Mouse (Mus musculus): ENCODE results near the gene Ctsw. TPM values are rescaled to one million over a fixed set of nuclear protein-coding genes. Genes with fewer than 3 reads are reported as not detected.

The Ctsw gene
- total RNA-seq, 2 experiments from 2014 or later = 1.3 to 2.1 TPM

GRCm38 (mm10) chr19:5433951-5434350, 34.4 kb downstream of the Ctsw start:
- no peak for DNase-seq
- intact Hi-C loops (cut with DNase I) = no loop called here

- intact Hi-C loops (cut with DNase I) = no loop called here
These were observed 35.1 kb downstream of the Ctsw start for GRCm38 (mm10) chr19:5432992-5433852.

GRCm38 (mm10) chr19:5431911-5432464, 36.3 kb downstream of the Ctsw start:
- intact Hi-C loops (cut with DNase I) = no loop called here
- DNase-seq = no peak

More at GRCm38 (mm10) chr19:5432992-5433852, 35.1 kb downstream of the Ctsw start:
- peak; percentile 54 for DNase-seq

GRCm38 (mm10) chr19:5430408-5430807, 37.9 kb downstream of the Ctsw start:
- intact Hi-C loops (cut with DNase I) = no loop called here
- peak; percentile 53 for DNase-seq

- DNase-seq = peak; percentile 72
- intact Hi-C loops (cut with DNase I) = no loop called here
These were observed 38.5 kb downstream of the Ctsw start for GRCm38 (mm10) chr19:5429806-5430205.

- intact Hi-C loops (cut with DNase I) = no loop called here
- DNase-seq = no peak
These were observed 39.1 kb downstream of the Ctsw start for GRCm38 (mm10) chr19:5429219-5429618.

- intact Hi-C loops (cut with DNase I) = no loop called here
- DNase-seq = peak; percentile 13
These were observed 40.2 kb downstream of the Ctsw start for GRCm38 (mm10) chr19:5428083-5428482.

GRCm38 (mm10) chr19:5426640-5427290, 41.5 kb downstream of the Ctsw start:
- intact Hi-C loops (cut with DNase I) = no loop called here

GRCm38 (mm10) chr19:5425906-5426565, 42.3 kb downstream of the Ctsw start:
- DNase-seq = peak; percentile 17
- intact Hi-C loops (cut with DNase I) = no loop called here

More at GRCm38 (mm10) chr19:5426640-5427290, 41.5 kb downstream of the Ctsw start:
- DNase-seq = no peak

GRCm38 (mm10) chr19:5424782-5425741, 43.2 kb downstream of the Ctsw start, which contains the start of the genes Drap1 and AI837181:
Gene Drap1, minus strand, starts transcription at chr19:5424979.
Gene AI837181, plus strand, starts transcription at chr19:5425144.
- intact Hi-C loops (cut with DNase I) = no loop called here
- DNase-seq = peak; percentile 99

GRCm38 (mm10) chr19:5424092-5424781, 44.1 kb downstream of the Ctsw start:
- peak; percentile 73 for DNase-seq
- intact Hi-C loops (cut with DNase I) = no loop called here

GRCm38 (mm10) chr19:5423561-5423960, 44.7 kb downstream of the Ctsw start:
- DNase-seq = no peak
- intact Hi-C loops (cut with DNase I) = no loop called here

- DNase-seq = no peak
- intact Hi-C loops (cut with DNase I) = no loop called here
These were observed 45.3 kb downstream of the Ctsw start for GRCm38 (mm10) chr19:5422895-5423443.

GRCm38 (mm10) chr19:5422267-5422666, 46.0 kb downstream of the Ctsw start:
- DNase-seq = peak; percentile 16
- intact Hi-C loops (cut with DNase I) = no loop called here

- DNase-seq = no peak
- intact Hi-C loops (cut with DNase I) = no loop called here
These were observed 46.5 kb downstream of the Ctsw start for GRCm38 (mm10) chr19:5421784-5422183.

- intact Hi-C loops (cut with DNase I) = no loop called here
These were observed 47.7 kb downstream of the Ctsw start for GRCm38 (mm10) chr19:5420579-5420978.

GRCm38 (mm10) chr19:5419630-5420029, 48.7 kb downstream of the Ctsw start:
- no peak for DNase-seq
- intact Hi-C loops (cut with DNase I) = no loop called here

More at GRCm38 (mm10) chr19:5420579-5420978, 47.7 kb downstream of the Ctsw start:
- DNase-seq = no peak

- no peak for DNase-seq
- intact Hi-C loops (cut with DNase I) = no loop called here
These were observed 49.4 kb downstream of the Ctsw start for GRCm38 (mm10) chr19:5418750-5419466.
